Mouse (Mus musculus) erythroid progenitor cell, adult 5-6 weeks (primary cell): ENCODE data around the gene Arid1b. TPM values are rescaled to one million over a fixed set of nuclear protein-coding genes. Genes with fewer than 3 reads are reported as not detected.
"Not testable (repeated sequence)": the region's sequence is repeated elsewhere in the genome, so short reads cannot be mapped to it uniquely, and the experiment has no call there.

Experiments used
- ATAC-seq: replicated peaks from 2 replicates; pipeline ENCODE4 v1.8.0; 2016; ENCODE audit warnings: moderate number of reproducible peaks, mild to moderate bottlenecking, moderate TSS enrichment, inconsistent platforms; ENCODE audit not compliant: poor library complexity, low FRiP score, severe bottlenecking
- total RNA-seq, 2 experiments: library from RNA; stranded (forward) in 1 of 2; stranded (reverse) in 1 of 2; fragments of 150-400 nt in 1 of 2; fragments of 186-747, 209-891 nt in 1 of 2; gene quantifications; 2 replicates each; pipeline versions ENCODE4 v1.2.3 to v1.2.4; 2015 to 2017; ENCODE audit warnings: low replicate concordance in 2 of 2

Gene Arid1b
- total RNA-seq, 2 experiments from 2014 or later, result 7.2 to 17.2 TPM

DNA sequence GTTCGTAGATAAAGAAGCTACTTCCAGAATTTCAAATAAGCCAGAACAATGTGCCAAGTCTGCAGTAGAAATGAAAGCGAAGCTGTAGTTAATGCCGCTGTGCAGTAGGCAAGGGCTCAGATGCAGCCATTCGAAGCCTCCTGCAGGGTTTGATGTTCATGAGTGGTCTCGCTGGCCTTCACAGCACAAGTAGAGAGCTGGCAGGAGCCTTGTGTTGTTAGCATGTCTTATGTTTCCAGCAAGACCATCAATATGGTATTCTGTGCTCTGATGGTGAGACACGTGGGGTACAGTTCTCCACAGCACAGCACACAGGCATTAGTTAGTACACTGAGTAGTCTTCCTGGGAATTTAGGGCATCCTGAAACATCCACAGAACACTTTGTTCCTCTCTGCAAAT is 111.6 kb downstream of the Arid1b start:
- ATAC-seq, result no peak

GRCm38 (mm10) chr17:5106263-5107195 is 112.4 kb downstream of the Arid1b start:
- no peak for ATAC-seq

GRCm38 (mm10) chr17:5107501-5107900 is 113.4 kb downstream of the Arid1b start:
- ATAC-seq, result no peak

DNA sequence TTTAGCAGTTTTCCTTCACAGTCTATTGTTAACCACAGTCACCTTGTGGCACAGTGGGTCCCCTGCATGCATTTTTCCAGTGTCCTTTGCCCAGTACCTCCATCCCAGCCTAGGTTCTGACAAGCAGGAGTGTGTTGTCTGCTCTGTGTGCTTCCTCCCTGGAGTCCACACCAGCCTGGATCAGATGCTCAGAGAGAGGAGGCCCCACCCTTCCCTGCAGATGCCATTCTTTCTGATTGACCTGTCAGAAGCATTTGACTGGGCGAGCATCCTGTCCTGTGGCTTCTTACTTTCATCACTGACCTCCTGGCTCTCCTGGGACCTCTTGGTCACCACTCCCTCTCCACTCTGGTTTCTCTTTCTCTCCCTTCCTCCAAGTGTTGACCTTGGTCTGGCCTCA is 113.9 kb downstream of the Arid1b start:
- ATAC-seq, result no peak

DNA sequence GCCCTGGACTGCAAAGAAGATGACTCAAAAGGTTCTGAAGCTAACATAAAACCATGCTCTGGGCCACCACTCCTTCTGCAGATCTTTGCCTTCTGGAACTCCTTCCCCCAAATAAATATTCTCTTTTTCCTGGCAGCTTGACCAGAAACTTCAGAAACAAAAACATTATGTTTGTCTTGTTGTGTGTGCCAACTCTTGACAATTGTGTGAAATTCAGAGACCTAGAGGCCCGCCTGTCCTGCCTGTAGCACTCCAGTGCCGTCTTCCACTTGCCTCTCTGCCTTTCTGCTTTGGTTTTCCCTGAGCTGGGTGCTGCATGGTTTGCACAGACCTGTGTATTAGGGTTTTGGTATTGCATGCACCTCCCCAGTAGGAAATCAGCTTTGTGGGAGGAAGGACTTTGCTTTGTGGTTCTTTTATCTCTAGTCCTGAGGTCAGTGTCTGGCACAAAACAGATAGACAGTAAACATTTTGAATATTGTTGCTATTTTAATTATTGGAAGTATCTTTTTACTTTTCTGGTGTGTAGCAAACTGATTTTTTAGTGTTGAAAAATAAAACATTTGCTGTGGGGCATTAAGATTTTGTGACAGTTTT is 114.5 kb downstream of the Arid1b start:
- no peak for ATAC-seq

DNA sequence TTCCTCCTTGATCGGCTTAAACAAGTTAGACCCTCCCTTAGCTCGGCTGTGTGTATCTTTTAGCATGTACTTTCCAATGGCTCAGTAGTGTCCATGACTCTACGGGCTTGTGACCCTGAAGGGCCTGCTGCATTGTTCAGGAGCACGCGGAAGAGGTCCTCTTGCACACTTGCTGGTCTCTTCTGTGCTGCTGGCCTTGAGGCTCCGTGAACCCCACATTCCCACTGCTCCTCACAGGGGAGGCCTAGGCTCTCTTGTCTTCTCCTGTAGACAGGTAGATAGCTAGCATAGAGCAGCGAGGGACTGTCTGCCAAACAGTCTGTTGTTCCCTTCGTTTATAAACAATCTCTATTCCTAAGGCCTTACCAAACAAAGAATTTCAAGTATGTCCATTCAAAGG is 115.2 kb downstream of the Arid1b start:
- ATAC-seq, result no peak

DNA sequence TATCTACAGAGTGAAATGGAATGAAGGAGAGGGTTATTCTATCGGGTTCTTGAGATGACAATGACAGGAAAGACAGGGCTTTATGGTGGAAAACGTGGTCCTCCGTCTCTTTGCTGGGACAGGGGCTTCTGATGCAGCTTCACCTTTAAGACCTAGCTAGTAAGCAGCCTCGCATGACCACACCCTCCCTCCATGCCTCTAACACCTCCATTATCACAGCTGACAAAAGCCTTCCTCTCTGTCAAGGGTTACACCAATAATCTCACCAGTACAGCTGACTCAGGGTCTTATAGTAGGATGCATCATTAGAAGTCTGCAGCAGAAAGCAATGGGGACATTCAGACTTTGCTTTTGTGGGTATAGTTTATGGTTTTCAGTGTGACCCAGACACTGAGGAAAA is 116.0 kb downstream of the Arid1b start:
- no peak for ATAC-seq

DNA sequence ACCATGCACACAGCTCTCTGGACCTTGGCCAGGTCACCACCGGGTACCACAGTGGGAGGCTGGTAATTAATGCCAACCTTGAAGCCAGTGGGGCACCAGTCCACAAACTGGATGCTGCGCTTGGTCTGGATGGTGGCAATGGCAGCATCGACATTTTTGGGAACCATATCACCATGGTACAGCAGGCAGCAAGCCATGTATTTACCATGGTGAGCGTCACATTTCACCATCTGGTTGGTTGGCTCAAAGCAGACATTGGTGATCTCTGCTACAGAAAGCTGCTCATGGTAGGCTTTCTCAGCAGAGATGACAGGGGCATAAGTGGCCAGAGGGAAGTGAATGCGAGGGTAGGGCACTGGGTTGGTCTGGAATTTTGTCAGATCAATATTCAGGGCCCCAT is 116.8 kb downstream of the Arid1b start:
- not testable (repeated sequence) for ATAC-seq

DNA sequence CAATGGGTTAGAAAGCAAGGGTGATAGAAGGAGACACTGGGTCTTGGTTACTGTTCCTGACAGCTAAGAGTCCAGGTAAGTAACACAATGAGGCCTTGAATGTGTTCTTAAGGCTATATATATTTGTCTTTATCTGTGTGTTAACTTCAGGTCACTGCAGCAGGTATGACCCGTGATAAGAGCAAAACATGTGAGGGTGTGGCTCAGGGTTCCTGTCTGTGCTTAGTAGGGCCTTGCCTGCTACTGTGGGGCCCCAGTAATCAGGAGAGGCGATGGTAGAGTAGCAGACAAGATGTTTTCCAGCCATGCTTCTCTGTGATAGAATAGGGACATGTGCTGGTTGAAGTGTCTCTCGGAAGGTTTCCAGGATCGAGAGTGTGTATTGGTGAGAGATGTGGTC is 118.0 kb downstream of the Arid1b start:
- ATAC-seq, result peak; percentile 78

GRCm38 (mm10) chr17:5115952-5116351 is 121.8 kb downstream of the Arid1b start:
- ATAC-seq, result no peak

DNA sequence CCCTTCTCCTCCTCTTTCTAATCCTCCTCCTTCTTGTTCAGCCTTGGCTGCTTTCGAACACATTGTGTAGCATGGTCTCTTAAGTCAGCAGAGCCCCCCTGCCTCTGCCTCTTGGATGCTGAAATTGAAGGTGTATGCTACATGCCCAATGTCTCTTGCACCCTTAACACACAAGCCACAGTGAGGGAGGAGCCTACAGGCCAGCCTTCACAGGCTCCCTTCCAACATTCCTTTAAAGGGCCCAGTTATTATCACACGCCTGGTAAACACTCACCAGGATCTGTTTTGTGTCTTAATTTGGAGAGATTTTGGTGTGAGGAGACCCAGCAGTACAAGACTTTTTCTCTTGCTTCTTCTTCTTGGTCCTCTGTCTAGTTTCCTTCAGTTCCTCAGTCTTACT is 122.9 kb downstream of the Arid1b start:
- no peak for ATAC-seq

- ATAC-seq, result no peak
Observed at GRCm38 (mm10) chr17:5118171-5118570, 124.0 kb downstream of the Arid1b start.

DNA sequence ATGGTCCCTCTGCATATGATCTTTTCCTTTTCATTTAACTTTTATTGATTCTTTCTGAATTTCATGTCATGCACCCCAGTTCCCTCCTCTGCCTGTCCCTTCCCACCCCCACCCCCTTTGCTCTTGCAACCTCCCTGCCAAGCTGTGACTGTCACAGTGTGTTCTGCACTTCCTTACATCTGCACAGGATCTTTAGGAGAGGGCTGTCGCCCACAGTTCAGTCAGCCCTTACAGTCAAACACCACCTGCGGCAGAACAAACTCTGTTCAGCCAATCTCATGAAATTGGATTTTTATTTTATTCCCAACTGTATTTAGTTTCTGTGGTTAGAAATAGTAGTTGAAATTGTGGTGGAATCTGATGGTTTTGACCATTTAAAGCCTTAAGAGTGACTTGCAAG is 130.5 kb downstream of the Arid1b start:
- no peak for ATAC-seq

DNA sequence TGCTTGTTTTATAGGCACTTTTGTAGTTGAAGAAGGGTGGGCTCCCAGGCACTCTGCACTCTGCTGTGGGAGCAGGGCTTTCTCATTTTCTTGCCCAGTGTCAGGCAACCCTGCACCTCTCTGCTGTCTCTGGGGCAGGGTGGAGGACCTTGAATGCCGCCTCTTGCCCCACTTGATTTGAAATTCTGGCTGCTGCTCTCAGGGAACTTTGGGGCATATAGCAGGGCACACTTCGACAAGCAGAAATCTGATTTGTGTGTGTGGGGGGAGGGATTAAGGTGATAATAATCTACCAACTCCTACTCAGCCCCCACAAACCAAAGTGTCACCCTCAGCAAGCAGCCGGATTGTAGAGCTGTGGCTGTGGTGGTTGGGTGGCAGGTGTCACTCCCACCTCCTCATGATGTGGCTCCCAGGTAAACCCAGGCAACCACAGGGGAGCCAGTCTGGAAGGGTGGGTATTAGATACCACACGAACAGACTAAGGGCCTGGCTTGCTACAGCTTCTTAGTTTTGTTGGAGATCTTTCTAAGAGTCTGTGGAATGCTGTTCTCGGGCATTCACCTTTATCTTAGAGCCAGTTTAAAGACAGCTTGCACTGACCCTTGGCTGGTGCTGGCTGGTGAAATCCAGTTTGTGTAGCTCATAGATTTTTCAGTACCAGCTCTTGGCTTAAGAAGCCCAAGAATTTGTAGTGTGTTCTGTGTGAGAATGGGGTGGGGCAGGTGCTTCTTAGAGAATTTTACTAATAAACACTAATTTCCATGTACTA is 131.1 kb downstream of the Arid1b start:
- no peak for ATAC-seq

- ATAC-seq, result no peak
Observed at GRCm38 (mm10) chr17:5125856-5126806, 132.0 kb downstream of the Arid1b start.

DNA sequence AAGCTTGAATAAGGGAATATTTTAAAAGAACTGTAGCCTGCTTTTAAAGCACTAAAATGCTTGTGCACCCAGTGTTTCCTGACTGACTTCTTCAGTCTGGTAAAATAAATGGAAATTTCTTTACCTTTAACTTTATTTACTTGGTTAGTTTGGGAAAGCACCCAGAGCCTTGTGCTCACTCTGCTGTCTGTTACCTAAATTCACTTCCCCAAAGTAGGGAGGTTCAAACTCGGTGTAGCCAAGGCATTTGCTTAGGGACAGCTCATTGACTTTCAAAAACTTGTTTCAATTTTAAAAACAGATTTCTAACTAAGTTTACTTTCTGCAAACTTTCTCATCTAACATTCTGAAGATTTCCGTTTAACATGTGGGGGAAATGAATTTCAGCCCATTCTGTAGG is 135.5 kb downstream of the Arid1b start:
- ATAC-seq, result no peak

- ATAC-seq, result no peak
Observed at GRCm38 (mm10) chr17:5130116-5130515, 136.0 kb downstream of the Arid1b start.

GRCm38 (mm10) chr17:5131706-5132105 is 137.6 kb downstream of the Arid1b start:
- no peak for ATAC-seq

DNA sequence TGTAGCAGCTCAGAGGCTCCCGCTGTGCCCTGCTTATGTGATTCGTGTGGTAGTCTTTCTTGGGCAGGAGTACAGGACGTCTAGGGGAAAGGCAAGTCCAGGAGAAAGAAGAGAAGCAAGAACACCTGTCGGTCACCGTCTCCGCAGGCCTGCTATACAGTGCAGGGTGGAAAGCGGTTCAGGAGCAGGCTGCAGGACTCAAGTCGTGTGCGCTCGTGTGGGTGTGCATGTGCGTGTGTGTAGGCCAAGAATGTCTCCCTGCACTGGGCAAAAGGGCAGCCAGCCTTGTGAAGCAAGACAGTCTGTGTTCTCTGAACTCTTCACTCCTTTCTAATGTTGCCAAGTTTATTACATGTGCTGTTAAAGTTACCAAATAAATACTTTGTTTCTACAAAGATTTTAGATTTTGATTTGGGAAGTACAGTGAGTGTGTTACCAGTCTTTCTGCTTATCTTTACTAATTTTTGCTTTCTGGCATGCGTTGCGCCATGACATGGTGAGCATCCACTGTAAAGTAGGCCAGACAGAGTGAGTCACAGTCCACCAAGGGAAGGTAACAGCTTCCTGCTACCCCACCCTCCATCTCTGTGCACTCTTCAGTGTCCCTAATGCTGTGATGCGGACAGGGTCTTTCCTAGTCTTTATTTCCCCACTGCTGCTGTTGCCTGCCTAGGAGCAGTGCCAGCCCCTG is 138.3 kb downstream of the Arid1b start:
- ATAC-seq, result no peak
